Mouse (Mus musculus) c-Kit-positive CD71-positive TER-119-positive erythroid progenitor cells, embryonic 14.5 days (primary cell): ENCODE data around the gene Capza2.

Source experiments
- DNase-seq: peaks from one replicate; pipeline ENCODE4 v3.0.0-alpha.2; 2013; ENCODE audit warnings: low spot score

Gene Capza2

GRCm38 (mm10) chr6:17635615-17636284, at the start of gene Capza2:
Capza2 (plus strand) TSS chr6:17636234.
- no peak for DNase-seq

- DNase-seq = peak; percentile 45
These were observed 46.7 kb upstream of the Capza2 start for GRCm38 (mm10) chr6:17589049-17589952.

- no peak for DNase-seq
These were observed 45.9 kb upstream of the Capza2 start for GRCm38 (mm10) chr6:17589953-17590627.

- no peak for DNase-seq
These were observed 42.1 kb upstream of the Capza2 start for GRCm38 (mm10) chr6:17593971-17594370.

GRCm38 (mm10) chr6:17595712-17596462, 40.1 kb upstream of the Capza2 start:
- DNase-seq = no peak

GRCm38 (mm10) chr6:17599373-17599772, 36.7 kb upstream of the Capza2 start:
- DNase-seq = no peak

GRCm38 (mm10) chr6:17601526-17601925, 34.5 kb upstream of the Capza2 start:
- no peak for DNase-seq

- no peak for DNase-seq
These were observed 29.1 kb upstream of the Capza2 start for GRCm38 (mm10) chr6:17606915-17607314.

- DNase-seq = no peak
These were observed 24.6 kb upstream of the Capza2 start for GRCm38 (mm10) chr6:17611352-17612010.

GRCm38 (mm10) chr6:17612652-17613051, 23.4 kb upstream of the Capza2 start:
- no peak for DNase-seq

GRCm38 (mm10) chr6:17620823-17621222, 15.2 kb upstream of the Capza2 start:
- no peak for DNase-seq

GRCm38 (mm10) chr6:17621436-17621835, 14.6 kb upstream of the Capza2 start:
- DNase-seq = no peak

- no peak for DNase-seq
These were observed 7.2 kb upstream of the Capza2 start for GRCm38 (mm10) chr6:17628701-17629455.

GRCm38 (mm10) chr6:17629756-17630155, 6.3 kb upstream of the Capza2 start:
- DNase-seq = no peak

GRCm38 (mm10) chr6:17631611-17632010, 4.4 kb upstream of the Capza2 start:
- DNase-seq = no peak

GRCm38 (mm10) chr6:17633819-17634218, 2.2 kb upstream of the Capza2 start:
- peak; percentile 47 for DNase-seq

GRCm38 (mm10) chr6:17634992-17635391, 1.0 kb upstream of the Capza2 start:
- DNase-seq = no peak

- DNase-seq = peak; percentile 94
These were observed 733 bp downstream of the Capza2 start for GRCm38 (mm10) chr6:17636764-17637170.

- peak; percentile 47 for DNase-seq
These were observed 1.5 kb downstream of the Capza2 start for GRCm38 (mm10) chr6:17637205-17638203.
